Mouse (Mus musculus) stomach, postnatal 0 days (tissue): ENCODE measurements around the gene Ago3.

Experiments
- CTCF ChIP-seq: IDR thresholded peaks from 2 replicates; pipeline ENCODE4 v1.5.1; 2016; ENCODE audit warnings: antibody characterized with exemption, low read depth, mild to moderate bottlenecking, moderate library complexity
- EP300 ChIP-seq: optimal IDR thresholded peaks from 2 replicates; pipeline ENCODE3; 2016; ENCODE audit warnings: antibody characterized with exemption

DNA sequence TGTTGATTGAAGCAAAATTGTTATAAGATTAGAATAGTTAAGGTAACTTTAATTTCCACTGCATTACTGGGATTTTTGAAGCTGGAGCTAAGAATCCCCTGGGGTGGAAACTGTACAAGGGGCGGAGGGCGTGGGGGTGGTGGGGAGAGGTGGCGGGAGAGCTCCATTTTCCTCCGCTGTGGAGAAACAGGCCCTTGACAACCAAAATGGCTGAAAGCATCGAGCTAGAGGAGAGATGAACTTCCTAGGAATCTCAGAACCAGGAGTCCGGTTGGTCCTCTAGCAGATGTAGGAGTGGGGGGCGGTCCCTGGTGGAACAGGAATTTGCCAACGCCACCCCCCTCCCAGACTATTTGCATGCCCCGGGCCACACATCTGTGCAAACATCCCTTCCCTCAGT is 147.7 kb downstream of the Ago3 start:
- TF ChIP-seq CTCF (no peak), EP300 (no peak)
